Mouse (Mus musculus) heart, embryonic 12.5 days (tissue): Measurements from ENCODE around the gene Anks6. TPM values are rescaled to one million over a fixed set of nuclear protein-coding genes. Genes with fewer than 3 reads are reported as not detected.
A peak's percentile ranks its signal among the peaks of the same experiment; 100 is the strongest.
"Not testable (repeated sequence)": the region's sequence is repeated elsewhere in the genome, so short reads cannot be mapped to it uniquely, and the experiment has no call there.

Experiments
- ATAC-seq: fragments of 200-750 bp; cut with Nextera tagmentation; 2 replicates; pipeline ENCODE4 v1.8.0; 2017; ENCODE audit warnings: moderate TSS enrichment, moderate library complexity; ENCODE audit not compliant: insufficient number of reproducible peaks, low FRiP score
- H3K27ac ChIP-seq: fragments of 300-500 bp; sonication (generic); 2 replicates; pipeline ENCODE4 v1.5.1; 2016; ENCODE audit warnings: mild to moderate bottlenecking, moderate library complexity; ENCODE audit not compliant: poor library complexity, severe bottlenecking
- H3K27me3 ChIP-seq: fragments of 300-500 bp; sonication (generic); replicated peaks from 2 replicates; pipeline ENCODE4 v1.6.1; 2016; ENCODE audit warnings: mild to moderate bottlenecking, moderate library complexity
- H3K36me3 ChIP-seq: fragments of 300-500 bp; sonication (generic); 2 replicates; pipeline ENCODE4 v1.6.1; 2016; ENCODE audit warnings: mild to moderate bottlenecking, moderate library complexity
- H3K4me1 ChIP-seq: fragments of 300-500 bp; sonication (generic); replicated peaks from 2 replicates; pipeline ENCODE4 v1.6.1; 2016; ENCODE audit warnings: mild to moderate bottlenecking
- H3K4me2 ChIP-seq: fragments of 300-500 bp; sonication (generic); 2 replicates; pipeline ENCODE4 v1.6.1; 2016; ENCODE audit warnings: mild to moderate bottlenecking, moderate library complexity
- H3K4me3 ChIP-seq: fragments of 300-500 bp; sonication (generic); 2 replicates; pipeline ENCODE4 v1.5.1; 2016; ENCODE audit warnings: mild to moderate bottlenecking
- H3K9ac ChIP-seq: fragments of 300-500 bp; sonication (generic); 2 replicates; pipeline ENCODE4 v1.6.1; 2016; ENCODE audit warnings: mild to moderate bottlenecking, moderate library complexity
- H3K9me3 ChIP-seq: fragments of 300-500 bp; sonication (generic); replicated peaks from 2 replicates; pipeline ENCODE4 v1.6.1; 2016; ENCODE audit warnings: mild to moderate bottlenecking, moderate library complexity
- WGBS: fragments of 180-500 bp; shearing (Covaris S2); methylation state at CpG from one replicate; pipeline ENCODE4 v1.1.7; 2016; 5-methylcytosine and 5-hydroxymethylcytosine counted together
- polyA plus RNA-seq: library from polyadenylated mRNA; unstranded; fragments of >200 nt; fragmentation: Nextera tagmentation; extraction: Ambion mirVana; gene quantifications from 2 replicates; pipeline ENCODE4 v1.2.1, GENCODE M21; 2016

The Anks6 gene
- polyA plus RNA-seq, 1 experiment from 2014 or later: 2.7 TPM

DNA sequence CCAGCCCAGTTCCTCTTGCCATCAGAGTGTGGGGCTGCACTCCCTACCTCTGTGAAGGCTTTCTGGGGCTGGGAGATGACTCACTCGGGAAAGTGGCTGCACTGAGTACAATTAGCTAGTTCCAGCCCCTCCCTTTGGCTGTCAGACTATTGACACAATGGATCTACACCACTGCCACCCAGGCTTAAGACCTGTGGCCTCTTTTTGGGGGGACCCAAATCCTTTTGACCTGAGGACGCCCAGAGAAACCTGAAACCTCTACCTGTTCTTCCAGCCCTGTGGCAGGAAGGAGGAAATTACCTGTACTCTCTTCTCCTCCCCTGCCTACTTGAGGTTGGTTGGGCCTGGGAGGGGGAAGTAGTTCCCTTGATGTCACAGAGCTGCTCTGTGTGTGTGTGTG is 17.8 kb upstream of the Anks6 start:
- no peak overlapping the region for H3K4me3 ChIP-seq
- no peak overlapping the region for H3K27ac ChIP-seq
- H3K4me1 ChIP-seq: no peaks in the 10 kb centered on the region
- no peak for ATAC-seq
- H3K9me3 ChIP-seq: peaks cover 8% of the 10 kb centered on the region; the same call in 1 of the 2 replicates
- no peak overlapping the region for H3K9ac ChIP-seq
- WGBS: 37% methylated on average over 2 of the region's 2 CpGs
- no peaks in the 10 kb centered on the region for H3K36me3 ChIP-seq
- no peaks in the 10 kb centered on the region for H3K27me3 ChIP-seq
- H3K4me2 ChIP-seq: no peak overlapping the region

DNA sequence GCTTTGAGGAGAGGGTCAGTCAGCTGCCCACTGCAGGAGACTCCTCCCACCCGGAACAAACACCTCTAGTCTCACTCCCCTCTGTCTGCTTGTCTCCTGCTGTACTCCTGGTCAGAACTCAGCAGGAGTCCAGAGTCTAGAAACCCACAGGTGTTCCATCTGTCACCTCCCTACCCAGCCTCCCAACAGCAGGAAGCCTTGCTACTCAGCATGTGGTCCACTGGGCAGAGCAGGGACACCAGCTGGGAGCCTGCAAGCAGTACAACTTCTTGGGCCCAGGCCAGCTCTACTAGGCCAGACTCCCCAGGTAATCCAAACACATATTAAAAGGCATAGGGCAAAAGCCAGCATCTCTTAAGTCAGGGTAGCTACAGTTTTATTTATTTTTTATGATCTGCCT is 3.7 kb upstream of the Anks6 start:
- 12% methylated on average over 1 of the region's 1 CpGs for WGBS
- no peak overlapping the region for H3K4me3 ChIP-seq
- no peaks in the 10 kb centered on the region; the same call in 1 of the 2 replicates for H3K4me1 ChIP-seq
- no peak overlapping the region for H3K4me2 ChIP-seq
- H3K9ac ChIP-seq: no peak overlapping the region
- H3K27ac ChIP-seq: no peak overlapping the region
- H3K9me3 ChIP-seq: no peaks in the 10 kb centered on the region
- H3K27me3 ChIP-seq: 0 out of 2 replicates have a peak, but pooled peaks cover 4% of the 10 kb centered on the region
- no peaks in the 10 kb centered on the region for H3K36me3 ChIP-seq
- no peak for ATAC-seq

DNA sequence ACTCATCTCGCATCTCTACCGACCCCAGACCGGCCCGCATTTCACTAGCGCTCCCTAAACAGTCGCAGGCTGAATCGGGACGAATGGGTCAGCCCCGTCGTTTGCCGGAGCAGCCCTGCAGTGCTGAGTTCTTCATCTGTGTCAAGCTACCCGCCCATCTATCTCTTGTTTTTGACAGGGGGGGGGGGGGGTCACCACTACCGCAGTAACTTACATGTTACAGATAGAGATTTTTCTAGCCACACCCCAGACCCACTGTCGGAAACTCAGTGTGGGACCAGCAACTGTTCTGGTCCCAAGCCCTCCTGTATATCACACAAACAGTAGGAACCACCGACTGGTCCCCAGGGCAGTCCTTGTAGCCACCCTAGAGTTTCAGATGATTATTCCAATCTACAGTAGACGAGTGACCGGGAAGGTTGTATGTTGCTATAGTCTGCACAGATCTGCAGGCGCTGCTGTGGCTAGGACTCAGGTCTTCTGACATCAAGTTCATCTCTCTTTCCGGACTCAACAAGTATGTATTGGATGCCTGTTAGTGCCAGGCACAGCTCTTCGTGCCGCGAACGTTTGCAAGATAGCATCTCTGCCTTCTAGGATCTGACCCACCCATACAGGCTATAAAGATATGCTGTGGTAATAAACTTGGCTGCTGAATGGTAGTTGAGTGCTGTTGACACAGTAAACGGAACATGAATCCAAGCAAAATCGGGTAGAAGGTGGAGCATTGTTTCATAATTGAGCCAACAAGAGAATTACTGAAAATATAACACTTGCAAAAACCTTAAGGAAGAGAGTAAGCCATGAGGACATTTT is 491 bp upstream of the Anks6 start:
- WGBS: 30% methylated on average over 25 of the region's 25 CpGs

DNA sequence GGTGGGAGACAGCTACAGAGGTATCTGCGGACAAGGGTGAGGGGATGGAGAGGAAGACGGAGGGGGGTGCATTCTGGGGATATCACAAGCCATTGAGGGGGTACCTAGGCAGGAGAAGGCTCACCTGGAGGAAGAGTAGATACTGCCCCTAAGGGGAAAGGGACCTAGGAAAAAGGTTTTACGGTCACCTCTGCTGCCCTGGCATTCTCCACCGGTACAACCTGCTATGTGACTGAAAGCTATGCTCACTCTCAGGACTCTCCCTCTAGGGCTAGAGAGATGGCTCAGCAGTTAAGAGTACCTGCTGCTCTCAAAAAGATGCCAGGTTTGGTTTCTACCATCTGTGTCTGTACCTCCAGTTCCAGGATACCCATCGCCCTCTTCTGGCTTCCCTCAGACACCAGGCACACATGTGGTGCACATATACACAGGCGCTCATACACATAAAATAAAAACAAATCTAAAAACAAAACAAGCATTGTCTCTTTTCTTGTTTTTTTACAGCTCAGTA is 1.6 kb downstream of the Anks6 start:
- H3K9ac ChIP-seq: no peak overlapping the region
- no peaks in the 10 kb centered on the region for H3K36me3 ChIP-seq
- H3K9me3 ChIP-seq: no peaks in the 10 kb centered on the region
- peaks cover 21% of the 10 kb centered on the region for H3K27me3 ChIP-seq
- H3K4me1 ChIP-seq: peaks cover 11% of the 10 kb centered on the region
- H3K4me3 ChIP-seq: no peak overlapping the region
- 89% methylated on average over 6 of the region's 6 CpGs for WGBS
- no peak overlapping the region for H3K27ac ChIP-seq
- no peak overlapping the region for H3K4me2 ChIP-seq
- ATAC-seq: no peak

More for the DNA sequence above, 491 bp upstream of the Anks6 start:
- no peak overlapping the region for H3K27ac ChIP-seq
- peak overlapping the region; percentile 92 for H3K4me2 ChIP-seq
- peaks cover 13% of the 10 kb centered on the region for H3K27me3 ChIP-seq
- ATAC-seq: peak; percentile 53; the same call in 1 of the 2 replicates
- H3K36me3 ChIP-seq: no peaks in the 10 kb centered on the region
- no peaks in the 10 kb centered on the region; the same call in 1 of the 2 replicates for H3K4me1 ChIP-seq
- peak overlapping the region; percentile 93 for H3K9ac ChIP-seq
- peak overlapping the region; percentile 96 for H3K4me3 ChIP-seq
- no peaks in the 10 kb centered on the region for H3K9me3 ChIP-seq

DNA sequence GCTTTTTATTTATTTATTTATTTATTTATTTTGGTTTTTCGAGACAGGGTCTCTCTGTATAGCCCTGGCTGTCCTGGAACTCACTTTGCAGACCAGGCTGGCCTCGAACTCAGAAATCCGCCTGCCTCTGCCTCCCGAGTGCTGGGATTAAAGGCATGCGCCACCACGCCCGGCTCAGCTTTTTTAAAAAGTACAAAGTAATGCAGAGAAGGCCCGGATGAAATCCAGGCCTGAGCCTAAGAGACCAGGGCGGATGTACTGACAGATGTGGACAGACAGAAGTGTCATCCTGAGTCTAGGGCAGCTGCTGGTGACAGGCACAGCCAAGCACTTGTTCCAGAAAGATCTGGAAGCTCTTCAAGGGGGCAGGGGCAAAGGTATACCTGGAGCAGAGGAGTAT is 2.1 kb downstream of the Anks6 start:
- ATAC-seq, H3K9ac ChIP-seq, H3K4me3 ChIP-seq, H3K36me3 ChIP-seq, H3K27ac ChIP-seq, H3K9me3 ChIP-seq, H3K4me2 ChIP-seq: not testable (repeated sequence)
- Histone ChIP-seq H3K4me1 (peaks cover 14% of the 10 kb centered on the region), H3K27me3 (peaks cover 20% of the 10 kb centered on the region)
- WGBS: 87% methylated on average over 9 of the region's 9 CpGs

DNA sequence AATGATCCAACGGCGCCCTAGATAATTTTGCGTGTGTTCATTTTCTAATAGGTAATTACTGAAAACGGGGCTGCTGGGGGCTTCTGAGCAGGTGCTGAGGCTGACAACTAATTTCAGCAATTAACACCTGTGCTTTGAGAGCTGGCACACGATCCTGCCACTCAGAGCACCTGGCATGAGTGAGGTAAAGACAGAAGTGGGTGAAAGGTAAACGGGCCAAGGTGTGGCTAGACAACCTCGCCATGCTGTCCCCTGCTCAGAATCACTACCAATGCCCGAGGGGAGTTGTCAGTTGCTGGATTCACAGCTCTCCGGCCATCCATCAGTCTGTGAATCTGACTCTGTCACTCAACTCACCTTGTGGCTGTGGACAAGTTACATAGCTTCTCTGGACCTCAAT is 5.3 kb downstream of the Anks6 start:
- no peak overlapping the region for H3K9ac ChIP-seq

DNA sequence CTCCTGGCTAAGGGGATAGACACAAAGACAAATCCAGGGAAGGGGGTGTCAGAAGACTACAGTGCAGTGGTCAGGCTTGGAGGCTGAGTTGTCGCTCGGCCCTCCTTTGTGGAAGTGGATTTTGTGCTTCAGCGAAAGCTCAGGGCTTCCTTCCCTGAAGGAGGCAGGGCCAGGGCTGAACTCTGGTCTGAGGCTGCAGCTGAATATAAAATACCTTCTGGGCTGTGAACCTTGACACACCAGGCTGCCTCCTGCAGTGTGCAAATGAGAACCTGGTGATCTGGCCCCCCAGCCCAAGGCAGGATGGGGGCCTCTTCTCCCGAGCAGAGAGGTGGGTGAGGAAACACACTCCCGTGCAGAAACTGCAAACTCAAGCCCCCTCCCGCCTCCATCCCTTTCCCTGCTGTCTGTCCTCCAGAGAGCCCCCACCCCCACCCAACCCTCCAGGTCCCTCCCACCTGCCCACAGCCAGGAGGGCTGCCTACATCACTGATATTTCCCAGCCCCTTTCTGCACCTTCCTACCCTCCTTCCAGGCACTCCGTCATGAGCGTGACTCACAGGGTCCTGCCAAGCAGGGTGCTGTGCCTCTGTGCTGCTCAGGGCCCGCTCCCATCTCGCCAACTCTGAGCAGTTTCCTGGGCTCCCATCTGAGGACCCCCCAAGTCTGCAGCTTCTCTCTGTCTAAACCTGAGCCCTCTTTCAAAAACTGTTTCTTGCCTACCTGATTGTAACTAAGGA is 6.4 kb downstream of the Anks6 start:
- Histone ChIP-seq H3K27me3 (peaks cover 20% of the 10 kb centered on the region), H3K4me2 (0 out of 2 replicates have a peak overlapping the region, but pooled peaks have one; percentile 2)

More for the DNA sequence above, 5.3 kb downstream of the Anks6 start:
- Histone ChIP-seq H3K4me3 (no peak overlapping the region), H3K27ac (no peak overlapping the region), H3K9me3 (no peaks in the 10 kb centered on the region), H3K4me2 (no peak overlapping the region), H3K27me3 (peaks cover 20% of the 10 kb centered on the region), H3K4me1 (peaks cover 18% of the 10 kb centered on the region), H3K36me3 (no peaks in the 10 kb centered on the region)
- no peak for ATAC-seq
- WGBS: 64% methylated on average over 9 of the region's 9 CpGs

DNA sequence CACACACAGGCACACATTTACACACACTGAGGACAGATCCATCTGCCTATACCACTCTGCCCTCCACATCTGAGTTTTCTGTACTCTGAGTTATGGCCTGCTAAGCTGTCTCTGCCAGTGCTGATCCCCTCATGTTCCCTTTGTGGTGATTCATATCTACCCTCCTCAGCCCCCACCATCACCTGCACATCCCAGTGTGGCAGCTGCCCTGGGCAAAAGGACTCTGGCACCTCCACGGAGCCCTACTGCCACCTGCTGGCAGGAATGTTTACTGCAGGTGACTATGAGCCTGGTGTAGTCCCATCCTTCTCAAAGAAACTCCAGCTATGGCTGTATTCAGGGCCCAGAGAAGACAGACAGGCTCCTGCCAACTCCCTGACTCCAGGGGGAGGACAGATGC is 7.1 kb downstream of the Anks6 start:
- H3K27ac ChIP-seq: no peak overlapping the region
- ATAC-seq: peak; percentile 13; the same call in 1 of the 2 replicates
- no peaks in the 10 kb centered on the region for H3K9me3 ChIP-seq
- 0% methylated on average over 1 of the region's 1 CpGs for WGBS
- H3K4me1 ChIP-seq: peaks cover 18% of the 10 kb centered on the region
- peaks cover 15% of the 10 kb centered on the region; the same call in 1 of the 2 replicates for H3K27me3 ChIP-seq
- H3K4me3 ChIP-seq: no peak overlapping the region
- no peaks in the 10 kb centered on the region for H3K36me3 ChIP-seq
- no peak overlapping the region for H3K4me2 ChIP-seq
- H3K9ac ChIP-seq: no peak overlapping the region

More for the DNA sequence above, 6.4 kb downstream of the Anks6 start:
- H3K36me3 ChIP-seq: no peaks in the 10 kb centered on the region
- no peak overlapping the region for H3K27ac ChIP-seq
- peaks cover 18% of the 10 kb centered on the region for H3K4me1 ChIP-seq
- peak; percentile 22; the same call in 1 of the 2 replicates for ATAC-seq
- H3K4me3 ChIP-seq: no peak overlapping the region
- H3K9ac ChIP-seq: no peak overlapping the region; the same call in 1 of the 2 replicates
- 14% methylated on average over 10 of the region's 10 CpGs for WGBS
- no peaks in the 10 kb centered on the region for H3K9me3 ChIP-seq

DNA sequence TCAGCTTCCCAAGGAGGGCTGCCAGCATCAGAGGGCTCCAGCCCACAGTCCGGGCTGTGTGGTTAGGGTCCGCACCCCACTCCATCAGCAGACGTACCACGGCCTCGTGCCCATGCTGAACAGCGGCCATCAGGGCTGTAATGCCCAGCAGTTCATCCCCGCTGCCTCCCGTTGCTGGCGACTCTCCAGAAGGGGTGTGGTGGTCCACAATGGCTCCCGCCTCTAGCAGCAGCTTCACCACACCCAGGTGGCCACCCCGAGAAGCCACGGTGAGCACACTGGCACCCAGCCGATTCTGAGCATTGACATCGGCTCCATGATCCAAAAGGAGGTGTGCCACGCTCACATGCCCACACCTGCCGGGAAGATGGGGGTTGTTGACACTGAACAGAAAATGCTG is 8.0 kb downstream of the Anks6 start:
- WGBS: 85% methylated on average over 16 of the region's 16 CpGs

DNA sequence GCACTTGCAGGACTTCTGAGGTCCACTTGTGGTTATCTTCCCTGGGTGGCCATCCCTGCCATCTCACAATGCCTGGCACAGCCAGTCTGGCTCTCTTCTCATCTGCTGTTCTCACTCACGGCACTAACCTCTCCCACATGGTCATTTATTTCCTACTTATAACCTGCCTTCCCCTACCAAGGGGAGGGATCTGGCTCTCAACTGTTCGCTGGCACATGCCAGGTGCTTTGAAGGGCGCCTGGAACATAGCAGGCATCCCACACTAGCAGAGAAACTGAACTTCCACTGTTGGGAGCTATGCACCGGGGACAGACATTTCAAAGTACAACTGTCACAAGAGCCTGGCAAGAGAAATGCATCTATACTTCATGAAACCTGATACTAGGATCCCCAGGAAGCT is 9.5 kb downstream of the Anks6 start:
- H3K4me1 ChIP-seq: peaks cover 18% of the 10 kb centered on the region
- 71% methylated on average over 4 of the region's 4 CpGs for WGBS
- peaks cover 11% of the 10 kb centered on the region; the same call in 1 of the 2 replicates for H3K27me3 ChIP-seq
- no peak overlapping the region for H3K9ac ChIP-seq
- H3K27ac ChIP-seq: no peak overlapping the region
- no peaks in the 10 kb centered on the region for H3K9me3 ChIP-seq
- H3K36me3 ChIP-seq: no peaks in the 10 kb centered on the region
- no peak overlapping the region for H3K4me2 ChIP-seq
- ATAC-seq: no peak
- H3K4me3 ChIP-seq: no peak overlapping the region

More for the DNA sequence above, 8.0 kb downstream of the Anks6 start:
- Histone ChIP-seq H3K9ac (no peak overlapping the region), H3K4me1 (peaks cover 18% of the 10 kb centered on the region), H3K4me3 (no peak overlapping the region), H3K27me3 (peaks cover 15% of the 10 kb centered on the region; the same call in 1 of the 2 replicates), H3K36me3 (no peaks in the 10 kb centered on the region), H3K27ac (no peak overlapping the region), H3K4me2 (no peak overlapping the region), H3K9me3 (no peaks in the 10 kb centered on the region)
- ATAC-seq: no peak

DNA sequence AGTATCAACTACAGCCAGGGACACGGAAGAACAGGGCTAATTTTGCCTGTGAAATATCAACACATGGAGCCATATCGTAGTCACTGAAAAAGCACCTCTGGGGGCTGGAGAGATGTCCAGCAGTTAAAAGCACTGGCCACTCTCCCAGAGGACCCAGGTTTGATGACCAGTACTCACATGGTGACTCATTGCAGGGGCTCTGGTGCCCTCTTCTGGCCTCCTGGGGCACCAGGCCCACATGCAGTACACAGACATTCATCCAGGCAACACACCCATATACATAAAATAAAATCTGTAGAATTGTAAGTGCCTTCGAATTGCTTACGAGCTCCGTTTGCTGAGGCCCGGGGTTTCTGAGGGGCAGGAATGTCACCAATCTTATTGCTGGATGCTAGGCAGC is 10.3 kb downstream of the Anks6 start:
- Histone ChIP-seq H3K4me3 (no peak overlapping the region), H3K9me3 (no peaks in the 10 kb centered on the region)
- WGBS: 80% methylated on average over 6 of the region's 6 CpGs

More for the DNA sequence above, 10.3 kb downstream of the Anks6 start:
- no peak for ATAC-seq
- H3K36me3 ChIP-seq: no peaks in the 10 kb centered on the region
- no peak overlapping the region for H3K9ac ChIP-seq
- H3K4me1 ChIP-seq: peaks cover 18% of the 10 kb centered on the region
- 0 out of 2 replicates have a peak, but pooled peaks cover 5% of the 10 kb centered on the region for H3K27me3 ChIP-seq
- H3K27ac ChIP-seq: no peak overlapping the region
- H3K4me2 ChIP-seq: no peak overlapping the region
